Mouse (Mus musculus) cerebellum, adult 2 months (tissue): ENCODE measurements around the gene Snx21.

Experiments
- CTCF ChIP-seq: fragments of 200-500 bp; IDR thresholded peaks from 2 replicates; pipeline ENCODE4 v1.5.1; 2011; ENCODE audit warnings: low read depth, mild to moderate bottlenecking, control low read depth, low read length, moderate library complexity, borderline replicate concordance; ENCODE audit not compliant: insufficient read depth
- POLR2A ChIP-seq: fragments of 200-500 bp; IDR thresholded peaks from 2 replicates; pipeline ENCODE4 v1.6.1; 2011; ENCODE audit warnings: low read length, control low read depth, borderline replicate concordance; ENCODE audit not compliant: insufficient read depth

- TF ChIP-seq POLR2A (no peak), CTCF (no peak)
Observed at GRCm38 (mm10) chr2:164773229-164773988, 12.2 kb upstream of the Snx21 start.
